Mouse (Mus musculus) hindbrain, embryonic 12.5 days (tissue): ENCODE measurements at regions not wholly inside any gene's neighbourhood (a gene's known extent, or its start where the extent isn't known, plus 50 kb on each side); places are given as distances from the start of the nearest gene placed in this dataset.

ENCODE experiments used
- ATAC-seq: fragments of 200-750 bp; cut with Nextera tagmentation; 2 replicates; pipeline ENCODE4 v1.8.0; 2017; ENCODE audit warnings: moderate TSS enrichment; ENCODE audit not compliant: low FRiP score
- H3K27ac ChIP-seq: fragments of 300-500 bp; sonication (generic); 2 replicates; pipeline ENCODE4 v1.5.1; 2016; ENCODE audit warnings: mild to moderate bottlenecking
- H3K27me3 ChIP-seq: fragments of 300-500 bp; sonication (generic); 2 replicates; pipeline ENCODE4 v1.6.1; 2016; ENCODE audit warnings: mild to moderate bottlenecking
- H3K36me3 ChIP-seq: fragments of 300-500 bp; sonication (generic); 2 replicates; pipeline ENCODE4 v1.6.1; 2016; ENCODE audit warnings: mild to moderate bottlenecking
- H3K4me1 ChIP-seq: fragments of 300-500 bp; sonication (generic); 2 replicates; pipeline ENCODE4 v1.6.1; 2016
- H3K4me2 ChIP-seq: fragments of 300-500 bp; sonication (generic); replicated peaks from 2 replicates; pipeline ENCODE4 v1.6.1; 2016; ENCODE audit warnings: mild to moderate bottlenecking
- H3K4me3 ChIP-seq: fragments of 300-500 bp; sonication (generic); 2 replicates; pipeline ENCODE4 v1.5.1; 2016; ENCODE audit warnings: mild to moderate bottlenecking
- H3K9ac ChIP-seq: fragments of 300-500 bp; sonication (generic); 2 replicates; pipeline ENCODE4 v1.6.1; 2016; ENCODE audit warnings: mild to moderate bottlenecking, moderate library complexity
- H3K9me3 ChIP-seq: fragments of 300-500 bp; sonication (generic); replicated peaks from 2 replicates; pipeline ENCODE4 v1.6.1; 2016; ENCODE audit warnings: mild to moderate bottlenecking
- WGBS: fragments of 180-500 bp; shearing (Covaris S2); methylation state at CpG from one replicate; pipeline ENCODE4 v1.1.7; 2016; 5-methylcytosine and 5-hydroxymethylcytosine counted together

GRCm38 (mm10) chrX:77451977-77452675, 58.7 kb upstream of the Tbl1x start:
- Histone ChIP-seq H3K9me3 (no peaks in the 10 kb centered on the region), H3K9ac (no peak overlapping the region), H3K27me3 (no peaks in the 10 kb centered on the region), H3K4me1 (no peaks in the 10 kb centered on the region), H3K4me3 (no peak overlapping the region), H3K36me3 (no peaks in the 10 kb centered on the region), H3K27ac (no peak overlapping the region), H3K4me2 (no peak overlapping the region)
- ATAC-seq: peak; percentile 80; the same call in 1 of the 2 replicates
- WGBS: 67% methylated on average over 1 of the region's 1 CpGs
